Mouse (Mus musculus) testis, adult 2 months (tissue): ENCODE data around the gene Cdh26.

Experiments used
- CTCF ChIP-seq: fragments of 200-500 bp; IDR thresholded peaks from 2 replicates; pipeline ENCODE4 v1.5.1; 2012; ENCODE audit warnings: low read depth, mild to moderate bottlenecking, inconsistent platforms, low read length, moderate library complexity; ENCODE audit not compliant: control insufficient read depth, insufficient read depth, insufficient replicate concordance
- POLR2A ChIP-seq: fragments of 200-500 bp; IDR thresholded peaks from 2 replicates; pipeline ENCODE4 v1.6.1; 2012; ENCODE audit warnings: low read depth, mild to moderate bottlenecking, inconsistent platforms, low read length, moderate library complexity; ENCODE audit not compliant: control insufficient read depth

- TF ChIP-seq CTCF, result no peak
- no peak for TF ChIP-seq POLR2A
Observed at GRCm38 (mm10) chr2:178460353-178460752, 30.0 kb downstream of the Cdh26 start.
